Mouse (Mus musculus) layer of hippocampus, postnatal 14 days (tissue): ENCODE data around the gene Slc35g3. TPM values are rescaled to one million over a fixed set of nuclear protein-coding genes. Genes with fewer than 3 reads are reported as not detected.
"Not testable (repeated sequence)": the region's sequence is repeated elsewhere in the genome, so short reads cannot be mapped to it uniquely, and the experiment has no call there.

ENCODE experiments used
- DNase-seq, 2 experiments: peaks; one replicate each; pipeline ENCODE4 v3.0.0; 2021 to 2022; ENCODE audit warnings: low spot score in 2 of 2, mixed read lengths in 1 of 2
- total RNA-seq, 2 experiments: library from RNA; stranded (reverse); gene quantifications; 2 replicates each; pipeline ENCODE4 v1.2.3; 2021

The Slc35g3 gene
- total RNA-seq, 2 experiments from 2014 or later: 0.21 TPM; not detected in 1

- DNase-seq: no peak
Measured at GRCm38 (mm10) chr11:69757303-69758089, 4.3 kb downstream of the Slc35g3 start.

- DNase-seq: peak in 1 of 2 experiments; percentile 68
Measured at GRCm38 (mm10) chr11:69754701-69755100, 7.1 kb downstream of the Slc35g3 start.

- no peak for DNase-seq
Measured at GRCm38 (mm10) chr11:69754233-69754632, 7.5 kb downstream of the Slc35g3 start.

- DNase-seq: no peak
Measured at GRCm38 (mm10) chr11:69752686-69753085, 9.1 kb downstream of the Slc35g3 start.

GRCm38 (mm10) chr11:69751635-69752034 is 10.1 kb downstream of the Slc35g3 start:
- no peak for DNase-seq

- not testable (repeated sequence) for DNase-seq
Measured at GRCm38 (mm10) chr11:69731408-69731807, 30.4 kb downstream of the Slc35g3 start.

- peak in 1 of 2 experiments; percentile 29 for DNase-seq
Measured at GRCm38 (mm10) chr11:69729063-69729462, 32.7 kb downstream of the Slc35g3 start.

- no peak for DNase-seq
Measured at GRCm38 (mm10) chr11:69725951-69726350, 35.8 kb downstream of the Slc35g3 start.

- no peak for DNase-seq
Measured at GRCm38 (mm10) chr11:69723074-69723473, 38.7 kb downstream of the Slc35g3 start.

- no peak for DNase-seq
Measured at GRCm38 (mm10) chr11:69720852-69721251, 40.9 kb downstream of the Slc35g3 start.

- no peak for DNase-seq
Measured at GRCm38 (mm10) chr11:69719423-69719822, 42.3 kb downstream of the Slc35g3 start.

GRCm38 (mm10) chr11:69718661-69719060 is 43.1 kb downstream of the Slc35g3 start:
- DNase-seq: no peak

- DNase-seq: no peak
Measured at GRCm38 (mm10) chr11:69716953-69717352, 44.8 kb downstream of the Slc35g3 start.

GRCm38 (mm10) chr11:69715929-69716328 is 45.8 kb downstream of the Slc35g3 start:
- DNase-seq: no peak

- no peak for DNase-seq
Measured at GRCm38 (mm10) chr11:69715482-69715881, 46.3 kb downstream of the Slc35g3 start.

GRCm38 (mm10) chr11:69714636-69715329 is 47.0 kb downstream of the Slc35g3 start:
- no peak for DNase-seq

GRCm38 (mm10) chr11:69712954-69713672 is 48.7 kb downstream of the Slc35g3 start:
- no peak for DNase-seq

- no peak for DNase-seq
Measured at GRCm38 (mm10) chr11:69711082-69711481, 50.7 kb downstream of the Slc35g3 start.

GRCm38 (mm10) chr11:69710470-69710869 is 51.3 kb downstream of the Slc35g3 start:
- no peak for DNase-seq
